Mouse (Mus musculus): ENCODE data around the gene Adora2b. TPM values are rescaled to one million over a fixed set of nuclear protein-coding genes. Genes with fewer than 3 reads are reported as not detected.
A peak's percentile ranks its signal among the peaks of the same experiment; 100 is the strongest.

Gene Adora2b
- polyA plus RNA-seq, 1 experiment, result 0.09 TPM

GRCm38 (mm10) chr11:62249266-62250037 lies 668 bp downstream of the Adora2b start:
- peaks cover 17% of the 10 kb centered on the region for H3K4me1 ChIP-seq (ENCODE audit: control insufficient read depth)
- H3K27me3 ChIP-seq (ENCODE audit: control insufficient read depth), result peaks cover 70% of the 10 kb centered on the region
- TF ChIP-seq GATA1 (IDR thresholded peaks at IDR 0.05; ENCODE audit: low read length), result no peak
- TF ChIP-seq TAL1 (IDR thresholded peaks at IDR 0.05; ENCODE audit: low read length), result no peak
- H3K4me3 ChIP-seq (replicated peaks), result peak overlapping the region; percentile 61
- no peaks in the 10 kb centered on the region for H3K36me3 ChIP-seq (ENCODE audit: control insufficient read depth)
- peaks cover 10% of the 10 kb centered on the region for H3K9me3 ChIP-seq (ENCODE audit: control insufficient read depth, low read length)

- Histone ChIP-seq H3K36me3 (ENCODE audit: control insufficient read depth) (no peaks in the 10 kb centered on the region), H3K27me3 (ENCODE audit: control insufficient read depth) (peaks cover 66% of the 10 kb centered on the region), H3K9me3 (ENCODE audit: control insufficient read depth, low read length) (peaks cover 4% of the 10 kb centered on the region; the same call in 1 of the 2 replicates), H3K4me1 (ENCODE audit: control insufficient read depth) (peaks cover 17% of the 10 kb centered on the region), H3K4me3 (replicated peaks) (no peak overlapping the region)
- TF ChIP-seq GATA1 (IDR thresholded peaks at IDR 0.05; ENCODE audit: low read length), result no peak
- no peak for TF ChIP-seq TAL1 (IDR thresholded peaks at IDR 0.05; ENCODE audit: low read length)
Measured at GRCm38 (mm10) chr11:62251047-62251446, 2.3 kb downstream of the Adora2b start.

GRCm38 (mm10) chr11:62253380-62253779 lies 4.6 kb downstream of the Adora2b start:
- H3K27me3 ChIP-seq (ENCODE audit: control insufficient read depth), result peaks cover 49% of the 10 kb centered on the region
- H3K4me3 ChIP-seq (replicated peaks), result no peak overlapping the region
- H3K9me3 ChIP-seq (ENCODE audit: control insufficient read depth, low read length), result no peaks in the 10 kb centered on the region; the same call in 1 of the 2 replicates
- no peak for TF ChIP-seq GATA1 (IDR thresholded peaks at IDR 0.05; ENCODE audit: low read length)
- TF ChIP-seq TAL1 (IDR thresholded peaks at IDR 0.05; ENCODE audit: low read length), result no peak
- H3K4me1 ChIP-seq (ENCODE audit: control insufficient read depth), result peaks cover 14% of the 10 kb centered on the region
- no peaks in the 10 kb centered on the region for H3K36me3 ChIP-seq (ENCODE audit: control insufficient read depth)

- no peak overlapping the region for H3K4me3 ChIP-seq (replicated peaks)
- peaks cover 12% of the 10 kb centered on the region for H3K27me3 ChIP-seq (ENCODE audit: control insufficient read depth)
- no peaks in the 10 kb centered on the region for H3K4me1 ChIP-seq (ENCODE audit: control insufficient read depth)
- TF ChIP-seq TAL1 (IDR thresholded peaks at IDR 0.05; ENCODE audit: low read length) (no peak), GATA1 (IDR thresholded peaks at IDR 0.05; ENCODE audit: low read length) (no peak)
- no peaks in the 10 kb centered on the region for H3K36me3 ChIP-seq (ENCODE audit: control insufficient read depth)
- no peaks in the 10 kb centered on the region for H3K9me3 ChIP-seq (ENCODE audit: control insufficient read depth, low read length)
Measured at GRCm38 (mm10) chr11:62259214-62259613, 10.4 kb downstream of the Adora2b start.

GRCm38 (mm10) chr11:62263599-62263998 lies 14.8 kb downstream of the Adora2b start:
- no peaks in the 10 kb centered on the region for H3K4me1 ChIP-seq (ENCODE audit: control insufficient read depth)
- no peaks in the 10 kb centered on the region for H3K9me3 ChIP-seq (ENCODE audit: control insufficient read depth, low read length)
- H3K27me3 ChIP-seq (ENCODE audit: control insufficient read depth), result peaks cover 12% of the 10 kb centered on the region
- H3K36me3 ChIP-seq (ENCODE audit: control insufficient read depth), result no peaks in the 10 kb centered on the region; the same call in none of the 2 replicates
- no peak overlapping the region for H3K4me3 ChIP-seq (replicated peaks)
- no peak for TF ChIP-seq TAL1 (IDR thresholded peaks at IDR 0.05; ENCODE audit: low read length)
- no peak for TF ChIP-seq GATA1 (IDR thresholded peaks at IDR 0.05; ENCODE audit: low read length)

- no peaks in the 10 kb centered on the region; the same call in none of the 2 replicates for H3K36me3 ChIP-seq (ENCODE audit: control insufficient read depth)
- H3K4me1 ChIP-seq (ENCODE audit: control insufficient read depth), result no peaks in the 10 kb centered on the region
- no peaks in the 10 kb centered on the region for H3K9me3 ChIP-seq (ENCODE audit: control insufficient read depth, low read length)
- TF ChIP-seq GATA1 (IDR thresholded peaks at IDR 0.05; ENCODE audit: low read length), result no peak
- TF ChIP-seq TAL1 (IDR thresholded peaks at IDR 0.05; ENCODE audit: low read length), result no peak
- peaks cover 12% of the 10 kb centered on the region for H3K27me3 ChIP-seq (ENCODE audit: control insufficient read depth)
- H3K4me3 ChIP-seq (replicated peaks), result no peak overlapping the region
Measured at GRCm38 (mm10) chr11:62264018-62264417, 15.2 kb downstream of the Adora2b start.

- Histone ChIP-seq H3K4me1 (ENCODE audit: control insufficient read depth) (no peaks in the 10 kb centered on the region), H3K36me3 (ENCODE audit: control insufficient read depth) (no peaks in the 10 kb centered on the region; the same call in none of the 2 replicates), H3K9me3 (ENCODE audit: control insufficient read depth, low read length) (no peaks in the 10 kb centered on the region), H3K27me3 (ENCODE audit: control insufficient read depth) (peaks cover 5% of the 10 kb centered on the region), H3K4me3 (replicated peaks) (no peak overlapping the region)
- no peak for TF ChIP-seq GATA1 (IDR thresholded peaks at IDR 0.05; ENCODE audit: low read length)
- no peak for TF ChIP-seq TAL1 (IDR thresholded peaks at IDR 0.05; ENCODE audit: low read length)
Measured at GRCm38 (mm10) chr11:62265642-62266041, 16.9 kb downstream of the Adora2b start.

- Histone ChIP-seq H3K4me1 (ENCODE audit: control insufficient read depth) (no peaks in the 10 kb centered on the region), H3K4me3 (replicated peaks) (no peak overlapping the region), H3K9me3 (ENCODE audit: control insufficient read depth, low read length) (no peaks in the 10 kb centered on the region), H3K27me3 (ENCODE audit: control insufficient read depth) (no peaks in the 10 kb centered on the region), H3K36me3 (ENCODE audit: control insufficient read depth) (no peaks in the 10 kb centered on the region; the same call in none of the 2 replicates)
- TF ChIP-seq TAL1 (IDR thresholded peaks at IDR 0.05; ENCODE audit: low read length) (no peak), GATA1 (IDR thresholded peaks at IDR 0.05; ENCODE audit: low read length) (no peak)
Measured at GRCm38 (mm10) chr11:62266466-62267214, 17.9 kb downstream of the Adora2b start.

GRCm38 (mm10) chr11:62268381-62268780 lies 19.6 kb downstream of the Adora2b start:
- H3K4me1 ChIP-seq (ENCODE audit: control insufficient read depth), result no peaks in the 10 kb centered on the region
- H3K4me3 ChIP-seq (replicated peaks), result no peak overlapping the region
- H3K9me3 ChIP-seq (ENCODE audit: control insufficient read depth, low read length), result no peaks in the 10 kb centered on the region
- no peaks in the 10 kb centered on the region for H3K27me3 ChIP-seq (ENCODE audit: control insufficient read depth)
- TF ChIP-seq GATA1 (IDR thresholded peaks at IDR 0.05; ENCODE audit: low read length), result no peak
- no peak for TF ChIP-seq TAL1 (IDR thresholded peaks at IDR 0.05; ENCODE audit: low read length)
- H3K36me3 ChIP-seq (ENCODE audit: control insufficient read depth), result no peaks in the 10 kb centered on the region; the same call in none of the 2 replicates
